Mouse (Mus musculus) liver, postnatal 0 days (tissue): ENCODE results near the gene Eno2. TPM values are rescaled to one million over a fixed set of nuclear protein-coding genes. Genes with fewer than 3 reads are reported as not detected.
"Not testable (repeated sequence)": the region's sequence is repeated elsewhere in the genome, so short reads cannot be mapped to it uniquely, and the experiment has no call there.

Experiments
- ATAC-seq: fragments of 200-750 bp; cut with Nextera tagmentation; 2 replicates; pipeline ENCODE4 v1.8.0; 2017; ENCODE audit warnings: mild to moderate bottlenecking, moderate library complexity
- DNase-seq: peaks from one replicate; pipeline ENCODE4 v3.0.0-alpha.2; 2016
- H3K27ac ChIP-seq: fragments of 300-500 bp; sonication (generic); 2 replicates; pipeline ENCODE4 v1.5.1; 2014; ENCODE audit warnings: antibody characterized with exemption, moderate library complexity, mild to moderate bottlenecking, low read depth
- H3K27me3 ChIP-seq: fragments of 300-500 bp; sonication (generic); 2 replicates; pipeline ENCODE4 v1.6.1; 2014; ENCODE audit warnings: low read length, control low read depth, mixed read lengths; ENCODE audit not compliant: insufficient read depth
- H3K36me3 ChIP-seq: fragments of 300-500 bp; sonication (generic); replicated peaks from 2 replicates; pipeline ENCODE4 v1.6.1; 2014; ENCODE audit warnings: mild to moderate bottlenecking, control low read depth, low read length, moderate library complexity, mixed read lengths; ENCODE audit not compliant: insufficient read depth
- H3K4me1 ChIP-seq: fragments of 300-500 bp; sonication (generic); 2 replicates; pipeline ENCODE4 v1.6.1; 2014; ENCODE audit warnings: antibody characterized with exemption, mild to moderate bottlenecking, control low read depth; ENCODE audit not compliant: insufficient read depth
- H3K4me2 ChIP-seq: fragments of 300-500 bp; sonication (generic); 2 replicates; pipeline ENCODE4 v1.6.1; 2014; ENCODE audit warnings: low read depth, mild to moderate bottlenecking, low read length, moderate library complexity, mixed read lengths
- H3K4me3 ChIP-seq: fragments of 300-500 bp; sonication (generic); 2 replicates; pipeline ENCODE4 v1.5.1; 2014; ENCODE audit warnings: low read depth, low read length
- H3K9ac ChIP-seq: fragments of 300-500 bp; sonication (generic); replicated peaks from 2 replicates; pipeline ENCODE4 v1.6.1; 2014; ENCODE audit warnings: mild to moderate bottlenecking, moderate library complexity
- H3K9me3 ChIP-seq: fragments of 300-500 bp; sonication (generic); 2 replicates; pipeline ENCODE4 v1.6.1; 2016; ENCODE audit warnings: mild to moderate bottlenecking, control low read depth, low read length, mixed read lengths
- CTCF ChIP-seq: sonication (generic); IDR thresholded peaks from 2 replicates; pipeline ENCODE4 v1.5.1; 2016; ENCODE audit warnings: antibody characterized with exemption, low read depth
- EP300 ChIP-seq: IDR thresholded peaks from 2 replicates; pipeline ENCODE4 v1.6.1; 2016; ENCODE audit warnings: antibody characterized with exemption, low read depth, mild to moderate bottlenecking
- WGBS: fragments of 180-500 bp; shearing (Covaris S2); extraction: QIAGEN DNeasy Blood & Tissue Kit; methylation state at CpG from one replicate; pipeline ENCODE4 v1.1.7; 2014; ENCODE audit not compliant: insufficient replicate concordance; 5-methylcytosine and 5-hydroxymethylcytosine counted together
- polyA plus RNA-seq: library from polyadenylated mRNA; unstranded; fragments of >200 nt; fragmentation: Nextera tagmentation; extraction: Ambion mirVana; gene quantifications from 2 replicates; pipeline ENCODE4 v1.2.1, GENCODE M21; 2015

Gene Eno2
- polyA plus RNA-seq, 1 experiment from 2014 or later: 0.27 TPM

DNA sequence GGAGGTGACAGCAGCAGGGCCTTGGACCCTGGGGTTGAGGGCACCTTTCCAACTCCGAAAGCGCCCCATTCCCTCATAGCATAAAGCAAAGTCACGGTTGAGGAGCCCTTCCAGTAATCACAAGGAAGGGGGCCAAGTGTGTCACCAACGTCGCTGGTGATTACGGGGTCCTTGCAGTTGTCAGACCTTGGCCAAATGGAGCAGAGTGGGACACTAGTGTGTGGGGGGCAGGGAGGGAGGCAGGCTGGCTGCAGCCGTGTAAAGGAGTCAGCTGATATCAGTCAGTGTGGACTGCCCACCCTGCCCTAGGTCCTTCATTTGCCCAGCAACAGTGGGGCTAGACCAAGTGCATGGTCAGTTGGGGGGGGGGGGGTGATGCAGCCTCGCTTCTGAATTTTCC is 45.0 kb upstream of the Eno2 start:
- Histone ChIP-seq H3K4me2 (peak overlapping the region; percentile 99), H3K4me1 (peaks cover 41% of the 10 kb centered on the region), H3K36me3 (peaks cover 56% of the 10 kb centered on the region), H3K27ac (no peak overlapping the region), H3K9me3 (no peaks in the 10 kb centered on the region), H3K4me3 (peak overlapping the region; percentile 85), H3K27me3 (no peaks in the 10 kb centered on the region), H3K9ac (no peak overlapping the region; the same call in 1 of the 2 replicates)
- no peak for TF ChIP-seq CTCF
- no peak for TF ChIP-seq EP300
- 35% methylated on average over 8 of the region's 8 CpGs for WGBS
- ATAC-seq (peak; percentile 5), DNase-seq (no peak)

DNA sequence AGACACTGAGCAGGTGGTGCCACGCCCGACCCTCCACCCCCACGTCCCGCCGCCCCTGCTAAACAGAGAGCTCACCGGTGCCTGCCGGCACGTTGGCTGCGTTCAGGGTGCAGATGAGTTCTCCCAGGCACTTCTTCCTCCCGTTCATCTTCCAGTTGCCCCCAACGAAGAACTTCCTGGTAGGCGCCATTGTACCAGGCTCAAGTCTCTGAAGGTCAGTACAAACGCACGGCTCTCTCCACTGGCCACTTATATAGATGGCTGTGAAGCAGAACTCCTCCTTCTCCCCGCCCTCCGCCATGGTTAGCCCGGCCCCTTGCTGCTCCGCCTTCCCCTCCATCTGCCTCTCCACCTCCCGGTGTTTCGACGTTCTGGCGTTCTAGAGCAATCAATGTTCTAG is 44.5 kb upstream of the Eno2 start, which contains the start of gene Tpi1:
TSS of gene Tpi1 (minus strand) at position 364 of the 400 bp plus-strand sequence.
- peaks cover 41% of the 10 kb centered on the region for H3K4me1 ChIP-seq
- H3K4me2 ChIP-seq: peak within 1 kb of the TSS; percentile 99
- H3K4me3 ChIP-seq: peak within 1 kb of the TSS; percentile 85
- peaks cover 51% of the 10 kb centered on the region for H3K36me3 ChIP-seq
- H3K9me3 ChIP-seq: no peaks in the 10 kb centered on the region
- peak within 1 kb of the TSS; percentile 93 for H3K9ac ChIP-seq
- under 1% methylated on average over 22 of the region's 22 CpGs for WGBS
- peak; percentile 84 for ATAC-seq
- no peaks in the 10 kb centered on the region for H3K27me3 ChIP-seq
- DNase-seq: peak; percentile 92
- TF ChIP-seq EP300 (no peak), CTCF (no peak)
- H3K27ac ChIP-seq: peak within 1 kb of the TSS; percentile 96

DNA sequence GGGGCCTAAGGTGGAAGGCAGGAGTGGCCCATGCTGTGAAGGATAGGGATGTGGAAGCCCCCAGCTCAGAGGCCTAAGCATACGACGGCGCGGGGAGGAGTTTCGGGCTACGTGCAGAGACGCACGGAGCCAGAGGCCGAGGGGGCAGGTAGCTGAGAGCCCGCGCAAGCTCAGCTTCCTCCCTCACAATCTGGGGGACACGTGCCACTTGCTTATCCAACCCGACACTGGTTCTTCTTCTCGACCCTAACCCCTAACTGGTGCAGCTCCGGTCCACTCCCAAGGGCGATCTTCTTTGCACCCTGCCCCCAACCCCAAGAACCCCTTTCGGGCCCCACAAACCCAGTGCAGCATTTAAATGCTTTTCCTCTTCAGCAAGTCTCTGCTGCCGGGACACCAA is 44.0 kb upstream of the Eno2 start:
- TF ChIP-seq CTCF (no peak), EP300 (no peak)
- Histone ChIP-seq H3K4me1 (peaks cover 41% of the 10 kb centered on the region), H3K4me3 (peak overlapping the region; percentile 85), H3K9ac (peak overlapping the region; percentile 93), H3K27me3 (no peaks in the 10 kb centered on the region), H3K36me3 (peaks cover 47% of the 10 kb centered on the region), H3K9me3 (no peaks in the 10 kb centered on the region), H3K4me2 (peak overlapping the region; percentile 99), H3K27ac (peak overlapping the region; percentile 96)
- peak; percentile 74 for DNase-seq
- 0% methylated on average over 18 of the region's 18 CpGs for WGBS
- ATAC-seq: peak; percentile 55

DNA sequence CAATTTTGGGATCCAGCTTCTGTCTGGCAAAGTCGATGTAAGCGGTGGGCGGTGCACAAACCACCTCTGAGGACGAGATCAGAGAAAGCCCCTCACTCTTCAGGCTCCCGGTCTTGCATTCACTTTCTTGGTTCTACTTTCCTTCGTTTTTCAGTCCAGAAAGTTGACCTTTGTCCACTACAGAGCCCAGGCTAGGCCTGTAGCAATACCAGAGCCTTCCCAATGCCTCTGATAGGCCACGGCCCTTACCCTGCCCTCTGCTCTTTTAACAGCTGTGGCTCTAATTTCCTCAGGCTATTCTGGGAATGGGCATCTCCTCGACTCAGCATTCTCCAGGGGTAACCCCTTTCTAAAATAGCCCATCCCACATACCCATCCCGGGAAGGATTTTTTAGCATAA is 43.4 kb upstream of the Eno2 start:
- Histone ChIP-seq H3K9ac (peak overlapping the region; percentile 93), H3K9me3 (no peaks in the 10 kb centered on the region), H3K36me3 (peaks cover 40% of the 10 kb centered on the region), H3K4me1 (peaks cover 45% of the 10 kb centered on the region), H3K4me3 (peak overlapping the region; percentile 85), H3K27ac (peak overlapping the region; percentile 96), H3K27me3 (no peaks in the 10 kb centered on the region), H3K4me2 (peak overlapping the region; percentile 99)
- WGBS: 24% methylated on average over 9 of the region's 9 CpGs
- no peak for TF ChIP-seq CTCF
- TF ChIP-seq EP300: no peak
- ATAC-seq: peak; percentile 9; the same call in 1 of the 2 replicates
- no peak for DNase-seq

DNA sequence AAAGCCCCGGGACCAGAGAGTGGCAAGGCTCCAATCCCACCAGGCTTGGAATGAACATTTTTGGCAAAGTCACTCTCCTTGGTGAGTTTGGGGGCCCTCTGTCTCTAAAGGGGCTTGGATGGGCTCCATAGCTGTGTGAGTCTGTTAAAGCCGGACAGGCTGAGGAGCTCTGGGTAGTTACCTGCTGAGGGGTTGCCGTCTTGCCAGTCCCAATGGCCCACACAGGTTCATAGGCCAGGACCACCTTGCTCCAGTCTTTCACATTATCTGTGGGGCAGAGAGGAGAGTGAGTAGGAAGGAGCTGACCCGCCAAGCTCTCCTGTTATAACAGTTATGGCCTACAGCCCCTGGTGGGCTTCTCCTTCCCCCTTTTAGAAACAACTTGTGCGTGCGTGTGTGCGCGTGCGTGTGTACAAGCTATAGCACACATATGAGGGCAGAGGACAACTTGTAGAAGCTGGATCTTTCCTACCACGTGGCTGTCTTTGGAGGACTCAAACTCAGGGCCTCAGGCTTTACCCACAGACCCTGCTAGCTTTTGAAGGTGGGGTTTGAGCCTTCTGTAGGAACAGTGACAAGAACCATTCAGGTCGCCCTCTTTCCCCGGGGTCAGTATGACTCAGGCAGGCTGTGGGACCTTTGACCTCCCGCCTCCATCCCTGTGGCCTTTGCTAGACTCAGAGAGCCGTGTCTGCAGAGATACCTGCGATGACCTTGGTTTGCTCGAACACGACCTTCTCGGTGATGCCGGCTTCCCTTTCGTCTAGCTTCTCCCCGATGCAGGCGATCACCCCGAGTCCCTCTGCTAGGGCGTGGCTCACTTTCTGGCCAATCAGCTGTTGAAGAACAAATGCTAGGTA is 42.5 kb upstream of the Eno2 start:
- WGBS: 70% methylated on average over 24 of the region's 24 CpGs

DNA sequence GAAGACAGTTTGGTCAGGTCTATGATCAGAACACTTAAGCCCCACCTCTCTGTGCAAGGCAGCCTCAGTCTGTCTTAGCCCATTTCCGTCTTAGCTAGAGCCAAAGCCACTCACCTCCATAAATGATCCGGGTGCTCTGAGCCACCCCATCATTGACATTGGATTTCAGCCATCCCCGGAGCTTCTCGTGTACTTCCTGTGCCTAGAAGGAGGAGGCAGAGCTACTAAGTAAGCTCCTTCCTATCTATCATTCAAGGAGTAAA is 41.9 kb upstream of the Eno2 start:
- ATAC-seq (no peak), DNase-seq (no peak)
- no peak overlapping the region for H3K9ac ChIP-seq
- H3K36me3 ChIP-seq: peaks cover 26% of the 10 kb centered on the region
- peak overlapping the region; percentile 96; the same call in 1 of the 2 replicates for H3K27ac ChIP-seq
- TF ChIP-seq CTCF: no peak
- TF ChIP-seq EP300: no peak
- H3K4me1 ChIP-seq: peaks cover 49% of the 10 kb centered on the region
- 57% methylated on average over 4 of the region's 4 CpGs for WGBS
- H3K4me3 ChIP-seq: no peak overlapping the region
- no peaks in the 10 kb centered on the region for H3K9me3 ChIP-seq
- H3K27me3 ChIP-seq: no peaks in the 10 kb centered on the region
- H3K4me2 ChIP-seq: no peak overlapping the region

More for the DNA sequence above, 42.5 kb upstream of the Eno2 start:
- peak overlapping the region; percentile 93; the same call in 1 of the 2 replicates for H3K9ac ChIP-seq
- H3K4me2 ChIP-seq: peak overlapping the region; percentile 99
- peak overlapping the region; percentile 96 for H3K27ac ChIP-seq
- no peak for TF ChIP-seq CTCF
- no peak for TF ChIP-seq EP300
- H3K4me1 ChIP-seq: peaks cover 46% of the 10 kb centered on the region
- no peak for ATAC-seq
- peak overlapping the region; percentile 85 for H3K4me3 ChIP-seq
- H3K9me3 ChIP-seq: no peaks in the 10 kb centered on the region
- DNase-seq: no peak
- no peaks in the 10 kb centered on the region for H3K27me3 ChIP-seq
- H3K36me3 ChIP-seq: peaks cover 32% of the 10 kb centered on the region

DNA sequence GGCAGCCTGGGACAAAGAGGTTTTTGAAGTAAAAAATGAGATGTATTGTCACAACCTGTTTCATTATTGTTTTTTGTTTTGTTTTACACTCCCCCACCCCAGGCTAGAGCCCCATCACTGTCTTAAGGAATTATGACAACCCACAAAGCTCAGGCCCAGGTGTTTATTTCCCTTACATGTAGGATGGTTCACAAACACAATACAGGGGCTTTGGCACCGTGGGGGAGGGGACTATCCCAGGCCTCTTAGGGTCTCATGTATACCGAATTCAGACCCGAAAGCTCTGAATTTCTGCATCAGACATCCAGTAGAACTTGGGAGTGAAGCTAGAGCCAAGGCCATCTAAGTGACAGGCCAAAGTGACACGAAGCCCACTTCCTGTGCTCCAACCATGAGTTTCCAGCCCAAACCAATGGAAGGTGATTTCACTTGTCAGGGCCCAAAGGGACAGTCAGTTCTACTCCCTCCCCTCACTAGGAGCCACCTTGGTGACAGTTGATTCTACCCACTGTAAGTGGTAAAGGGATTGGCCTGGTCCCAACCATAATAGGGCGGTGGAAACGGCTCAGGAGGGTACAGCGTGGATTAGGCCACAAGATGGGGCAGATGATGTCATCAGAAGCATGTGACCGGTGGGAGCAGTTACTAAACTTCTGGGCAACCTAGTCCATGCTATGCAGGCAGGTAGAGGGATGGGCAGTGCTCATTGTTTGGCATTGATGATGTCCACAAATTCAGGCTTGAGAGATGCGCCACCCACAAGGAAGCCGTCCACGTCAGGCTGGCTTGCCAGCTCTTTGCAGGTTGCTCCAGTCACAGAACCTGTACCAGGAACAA is 41.3 kb upstream of the Eno2 start:
- peaks cover 26% of the 10 kb centered on the region for H3K36me3 ChIP-seq
- H3K4me1 ChIP-seq: peaks cover 53% of the 10 kb centered on the region
- 76% methylated on average over 11 of the region's 11 CpGs for WGBS
- H3K4me2 ChIP-seq: peak overlapping the region; percentile 98; the same call in 1 of the 2 replicates
- H3K9me3 ChIP-seq, ATAC-seq, H3K27me3 ChIP-seq, H3K9ac ChIP-seq, H3K4me3 ChIP-seq, DNase-seq: not testable (repeated sequence)
- peak overlapping the region; percentile 95; the same call in 1 of the 2 replicates for H3K27ac ChIP-seq
